Mouse (Mus musculus): ENCODE results near the gene Tas2r125. TPM values are rescaled to one million over a fixed set of nuclear protein-coding genes. Genes with fewer than 3 reads are reported as not detected.

The Tas2r125 gene
- total RNA-seq (2023) = not detected

DNA sequence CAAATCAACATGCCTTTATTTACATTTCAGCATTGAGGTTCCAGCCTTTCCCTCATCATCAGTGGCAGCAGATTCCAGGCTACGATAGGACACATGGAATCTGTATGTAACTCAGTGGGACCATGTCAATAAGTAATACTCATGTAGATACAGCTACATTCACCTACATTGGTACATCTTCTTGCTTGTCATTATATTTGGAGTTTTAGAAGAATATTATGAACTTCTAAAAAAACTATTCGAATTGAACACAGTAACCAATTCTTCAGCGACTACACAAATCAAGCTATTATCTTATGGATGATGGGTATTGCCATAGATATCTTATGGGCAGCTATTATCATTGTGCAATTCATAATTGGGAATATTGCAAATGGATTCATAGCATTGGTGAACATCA is at the start of gene Tas2r125:
Tas2r125 (plus strand) TSS at position 301 of the 400 bp plus-strand sequence.

GRCm38 (mm10) chr6:132867708-132868107 is 41.7 kb upstream of the Tas2r125 start, which contains the start of gene Tas2r110:
Tas2r110 (plus strand) TSS chr6:132868008.

DNA sequence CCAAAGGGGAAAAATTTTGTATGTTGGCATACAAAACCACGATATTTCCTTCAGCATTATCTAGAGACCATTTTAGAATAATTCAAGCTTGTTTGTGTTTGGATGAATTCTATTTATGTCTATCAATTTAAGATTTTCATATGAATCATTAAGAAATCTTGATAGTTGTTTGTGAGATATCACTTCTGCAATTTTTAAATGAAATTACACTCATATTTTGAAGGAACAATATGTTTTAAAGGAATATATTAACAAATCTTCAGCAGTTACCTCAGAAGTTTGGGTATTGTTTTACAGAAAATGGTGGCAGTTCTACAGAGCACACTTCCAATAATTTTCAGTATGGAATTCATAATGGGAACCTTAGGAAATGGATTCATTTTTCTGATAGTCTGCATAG is 16.7 kb upstream of the Tas2r125 start, which contains the start of gene Tas2r113:
Tas2r113 (plus strand) TSS at position 301 of the 400 bp plus-strand sequence.

DNA sequence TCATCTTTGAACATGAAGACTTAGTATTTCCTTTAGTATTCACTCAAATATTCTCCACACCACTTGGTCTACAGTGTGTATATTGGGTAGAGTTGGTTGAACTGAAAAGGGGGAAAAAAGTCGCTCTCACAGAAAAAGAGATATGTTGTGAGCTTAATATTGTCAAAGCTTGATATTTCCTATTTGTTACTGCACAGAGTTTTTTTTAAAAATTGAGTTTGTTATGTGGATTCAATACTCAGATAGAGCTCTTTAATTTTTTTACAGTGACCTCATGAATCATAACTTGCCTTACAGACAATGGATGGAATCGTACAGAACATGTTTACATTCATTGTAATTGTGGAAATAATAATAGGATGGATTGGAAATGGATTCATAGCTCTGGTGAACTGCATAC is 41.4 kb downstream of the Tas2r125 start, which contains the start of gene Tas2r129:
Tas2r129 (plus strand) TSS at position 301 of the 400 bp plus-strand sequence.

GRCm38 (mm10) chr6:132957819-132958218 is 48.4 kb downstream of the Tas2r125 start, which contains the start of gene Tas2r131:
Tas2r131 (minus strand) TSS chr6:132957919.

Other genes starting within 250 kb of the Tas2r125 start
- not detected for gene Tas2r121, start 208.6 kb upstream of the Tas2r125 start, total RNA-seq (2023)
- gene Tas2r122, start 197.7 kb upstream of the Tas2r125 start, total RNA-seq (2023) = not detected
- gene Tas2r115, start 171.6 kb upstream of the Tas2r125 start, total RNA-seq (2023) = not detected
- not detected for gene Tas2r124, start 154.9 kb upstream of the Tas2r125 start, total RNA-seq (2023)
- not detected for gene Tas2r102, start 147.5 kb upstream of the Tas2r125 start, total RNA-seq (2023)
- gene Tas2r136, start 131.5 kb upstream of the Tas2r125 start, total RNA-seq (2023) = not detected
- not detected for gene Tas2r117, start 106.8 kb upstream of the Tas2r125 start, total RNA-seq (2023)
- not detected for gene Tas2r123, start 62.5 kb upstream of the Tas2r125 start, total RNA-seq (2023)
- not detected for gene Tas2r116, start 54.2 kb upstream of the Tas2r125 start, total RNA-seq (2023)
- gene Tas2r110, start 41.6 kb upstream of the Tas2r125 start, total RNA-seq (2023) = not detected
- not detected for gene Tas2r113, start 16.6 kb upstream of the Tas2r125 start, total RNA-seq (2023)
- not detected for gene Tas2r129, start 41.5 kb downstream of the Tas2r125 start, total RNA-seq (2023)
- gene Tas2r131, start 48.3 kb downstream of the Tas2r125 start, total RNA-seq (2023) = not detected
- gene Tas2r109, start 71.3 kb downstream of the Tas2r125 start, total RNA-seq (2023) = not detected
- gene Tas2r103, start 127.5 kb downstream of the Tas2r125 start, total RNA-seq (2023) = not detected
- not detected for gene Tas2r140, start 146.2 kb downstream of the Tas2r125 start, total RNA-seq (2023)
- gene Smim10l1, start 195.3 kb downstream of the Tas2r125 start, total RNA-seq (2023) = 10 to 100 TPM; 17.2 to 22.6 TPM